Mouse (Mus musculus) adrenal gland, postnatal 25 days (tissue): ENCODE results near the gene Fcrl6. TPM values are rescaled to one million over a fixed set of nuclear protein-coding genes. Genes with fewer than 3 reads are reported as not detected.

ENCODE experiments used
- total RNA-seq: library from RNA; stranded (reverse); gene quantifications from 2 replicates; pipeline ENCODE4 v1.2.3, GENCODE M21; 2021

Fcrl6 gene
- total RNA-seq, 1 experiment from 2014 or later: not detected

Other genes starting within 250 kb of the Fcrl6 start
- gene Pigm, start 226.0 kb downstream of the Fcrl6 start, total RNA-seq: 11.8 and 13.1 TPM in 2 replicates
- gene Slamf9, start 127.2 kb downstream of the Fcrl6 start, total RNA-seq: 1.9 and 3.4 TPM in 2 replicates
- gene Igsf9, start 120.8 kb downstream of the Fcrl6 start, total RNA-seq: 2.9 and 3.6 TPM in 2 replicates
- gene Tagln2, start 102.5 kb downstream of the Fcrl6 start, total RNA-seq: 80.7 and 88.8 TPM in 2 replicates
- 1.3 TPM in 1 of 2 replicates, not detected in the other for gene Cfap45, start 81.8 kb downstream of the Fcrl6 start, total RNA-seq
- 0.33 TPM in 1 of 2 replicates, not detected in the other for gene Vsig8, start 46.6 kb downstream of the Fcrl6 start, total RNA-seq
- gene Slamf8, start 12.0 kb downstream of the Fcrl6 start, total RNA-seq: 0.24 TPM in 1 of 2 replicates, not detected in the other
- 7.1 and 8.4 TPM in 2 replicates for gene Dusp23, start 30.4 kb upstream of the Fcrl6 start, total RNA-seq
- gene Crp, start 95.5 kb upstream of the Fcrl6 start, total RNA-seq: 3.1 TPM in 1 of 2 replicates, not detected in the other